Mouse (Mus musculus) activated CD4-positive, CD25-positive, alpha-beta regulatory T cell, adult 4 months (primary cell): Measurements from ENCODE around the gene 2300003K06Rik. TPM values are rescaled to one million over a fixed set of nuclear protein-coding genes. Genes with fewer than 3 reads are reported as not detected.
"Not testable (repeated sequence)": the region's sequence is repeated elsewhere in the genome, so short reads cannot be mapped to it uniquely, and the experiment has no call there.

ENCODE experiments used
- ATAC-seq: one replicate; pipeline ENCODE4 v1.8.0; 2017
- polyA plus RNA-seq, 2 experiments: library from polyadenylated mRNA; unstranded; fragments of 100-300 nt; shearing (Covaris generic); gene quantifications; one replicate each; pipeline ENCODE4 v1.2.1; 2017

The 2300003K06Rik gene
- polyA plus RNA-seq, result not detected

DNA sequence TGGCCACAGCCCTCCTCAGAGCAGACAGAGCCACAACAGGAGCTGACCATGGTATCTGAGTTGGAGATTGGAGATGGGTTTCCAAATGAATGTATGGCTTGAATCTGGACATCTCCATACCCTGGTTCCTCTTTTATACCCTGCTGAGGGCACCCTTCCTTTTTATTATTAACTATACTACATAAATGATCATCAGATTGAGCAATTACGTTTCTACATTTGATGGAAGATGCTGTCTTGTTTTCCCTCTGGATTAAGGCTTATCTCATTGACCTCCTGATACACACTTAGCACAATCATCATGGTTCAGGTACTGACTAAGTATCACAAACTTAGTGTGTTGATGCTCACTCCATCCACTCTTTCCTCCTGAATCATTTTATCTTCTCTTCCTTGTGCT is at the start of gene 2300003K06Rik:
Gene 2300003K06Rik, minus strand, starts transcription at position 101 of the 400 bp plus-strand sequence.
- no peak for ATAC-seq

DNA sequence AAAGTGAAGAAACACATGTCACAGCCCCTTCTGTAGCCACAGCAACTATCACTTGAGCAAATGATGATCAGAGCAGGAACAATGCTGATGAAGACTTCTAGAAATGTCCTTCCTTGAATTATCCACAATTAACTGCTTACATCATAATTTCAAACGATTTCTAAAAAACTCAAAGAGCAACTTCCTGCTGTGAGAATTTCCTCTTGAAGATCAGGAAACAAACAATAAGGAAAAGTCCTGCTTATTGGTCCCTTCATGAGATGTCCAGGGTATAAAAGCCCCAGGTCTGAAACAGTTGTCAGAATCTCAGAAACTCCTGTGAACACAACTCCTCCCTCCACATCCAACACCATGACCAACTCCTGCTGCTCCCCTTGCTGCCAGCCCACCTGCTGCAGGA is 41.0 kb upstream of the 2300003K06Rik start, which contains the start of gene Gm11567:
Gene Gm11567, plus strand, starts transcription at position 301 of the 400 bp plus-strand sequence.
- not testable (repeated sequence) for ATAC-seq

GRCm38 (mm10) chr11:99873089-99873488 is 35.2 kb upstream of the 2300003K06Rik start, which contains the start of gene Krtap9-1:
Gene Krtap9-1 (plus strand): TSS chr11:99873389.
- not testable (repeated sequence) for ATAC-seq

- not testable (repeated sequence) for ATAC-seq
These were observed 26.3 kb upstream of the 2300003K06Rik start, which contains the start of gene Gm11559 for GRCm38 (mm10) chr11:99864176-99864575. Gene Gm11559 (plus strand): TSS chr11:99864476.

DNA sequence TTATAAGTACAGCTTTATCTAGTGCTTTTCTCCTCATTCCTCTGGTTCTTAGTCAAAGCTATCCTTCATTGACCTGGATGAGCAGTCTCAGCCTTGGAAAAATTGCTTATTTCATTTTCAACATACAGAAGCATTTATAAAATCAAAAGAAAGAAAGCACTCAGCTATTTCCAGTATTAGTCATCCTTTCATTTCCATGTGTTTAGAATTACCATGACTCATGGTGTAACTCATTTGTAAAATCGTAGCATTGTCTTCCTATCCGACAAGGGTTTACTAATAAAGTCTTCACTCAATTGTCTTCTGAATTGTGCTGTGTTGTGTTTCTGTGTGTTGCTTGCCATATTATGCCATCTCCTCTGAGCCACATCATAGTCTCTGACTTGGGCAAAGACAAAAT is 20.9 kb upstream of the 2300003K06Rik start:
- no peak for ATAC-seq

- ATAC-seq, result no peak
These were observed 19.8 kb upstream of the 2300003K06Rik start, which contains the start of gene Gm11568 for GRCm38 (mm10) chr11:99857617-99858016. Gene Gm11568 (plus strand): TSS chr11:99857917.

DNA sequence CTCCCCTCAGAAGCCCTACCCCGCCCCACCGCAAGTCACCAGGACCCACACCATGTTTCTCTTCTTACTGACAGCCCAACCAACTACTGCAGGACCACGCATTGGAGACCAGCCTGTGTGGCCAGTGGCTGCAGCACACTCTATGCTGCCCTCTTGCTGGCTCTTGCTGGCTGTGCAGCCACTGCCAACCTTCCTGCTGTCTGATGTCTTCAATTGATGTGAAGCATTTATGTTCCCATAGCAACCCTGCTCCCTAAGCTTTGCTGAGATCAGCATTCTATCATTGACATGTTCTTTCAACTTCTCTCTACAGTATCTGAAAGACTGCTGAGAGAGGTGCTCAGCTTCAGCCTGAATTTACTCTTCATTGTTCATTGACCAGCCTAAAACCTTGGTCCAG is 16.3 kb upstream of the 2300003K06Rik start:
- no peak for ATAC-seq

- ATAC-seq, result no peak
These were observed 13.6 kb upstream of the 2300003K06Rik start, which contains the start of gene Krtap4-16 for GRCm38 (mm10) chr11:99851508-99851907. Gene Krtap4-16 (minus strand): TSS chr11:99851608.

- no peak for ATAC-seq
These were observed 8.9 kb upstream of the 2300003K06Rik start for GRCm38 (mm10) chr11:99846746-99847145.

- no peak for ATAC-seq
These were observed 4.3 kb upstream of the 2300003K06Rik start for GRCm38 (mm10) chr11:99842185-99842584.

DNA sequence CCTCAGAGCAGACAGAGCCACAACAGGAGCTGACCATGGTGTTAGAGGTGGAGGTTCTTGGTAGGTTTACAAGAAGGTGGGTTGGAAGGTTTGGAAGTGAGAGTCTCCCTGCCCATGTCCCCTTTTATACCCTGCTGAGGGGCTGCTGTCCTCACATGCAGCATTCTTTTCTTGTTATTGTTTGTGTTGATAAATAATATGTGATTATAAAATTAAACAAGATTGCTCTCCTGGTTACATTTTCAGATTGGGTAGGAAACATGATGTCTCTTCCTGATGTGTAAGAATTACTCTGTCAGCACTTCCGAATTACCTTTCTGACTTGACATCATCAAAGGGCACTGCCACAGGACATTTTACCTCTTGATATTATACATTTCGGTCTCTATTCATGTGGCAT is 22.3 kb downstream of the 2300003K06Rik start, which contains the start of gene Gm11564:
Gene Gm11564, minus strand, starts transcription at position 101 of the 400 bp plus-strand sequence.
- ATAC-seq, result not testable (repeated sequence)

DNA sequence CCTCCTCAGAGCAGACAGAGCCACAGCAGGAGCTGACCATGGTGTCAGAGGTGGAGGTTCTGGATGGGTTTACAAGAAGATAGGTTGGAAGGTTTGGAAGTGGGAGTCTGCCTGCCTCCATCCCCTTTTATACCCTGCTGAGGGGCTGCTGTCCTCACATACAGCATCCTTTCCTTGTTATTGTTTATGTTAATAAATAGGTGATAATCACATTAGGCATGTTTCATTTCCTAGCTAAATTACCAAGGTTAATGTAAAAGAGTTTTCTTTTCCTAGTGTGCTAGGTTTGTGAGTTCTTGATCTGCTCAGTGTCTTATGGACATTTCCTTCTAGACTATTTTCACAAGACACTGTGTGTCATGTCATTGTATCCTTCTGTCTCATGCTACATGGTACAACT is 28.1 kb downstream of the 2300003K06Rik start, which contains the start of gene Krtap4-13:
Gene Krtap4-13, minus strand, starts transcription at position 101 of the 400 bp plus-strand sequence.
- not testable (repeated sequence) for ATAC-seq

DNA sequence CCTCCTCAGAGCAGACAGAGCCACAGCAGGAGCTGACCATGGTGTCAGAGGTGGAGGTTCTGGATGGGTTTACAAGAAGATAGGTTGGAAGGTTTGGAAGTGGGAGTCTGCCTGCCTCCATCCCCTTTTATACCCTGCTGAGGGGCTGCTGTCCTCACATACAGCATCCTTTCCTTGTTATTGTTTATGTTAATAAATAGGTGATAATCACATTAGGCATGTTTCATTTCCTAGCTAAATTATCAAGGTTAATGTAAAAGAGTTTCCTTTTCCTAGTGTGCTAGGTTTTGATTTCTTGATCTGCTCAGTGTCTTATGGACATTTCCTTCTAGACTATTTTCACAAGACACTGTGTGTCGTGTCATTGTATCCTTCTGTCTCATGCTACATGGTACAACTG is 33.5 kb downstream of the 2300003K06Rik start, which contains the start of gene Gm11554:
Gene Gm11554, minus strand, starts transcription at position 101 of the 400 bp plus-strand sequence.
- not testable (repeated sequence) for ATAC-seq

- not testable (repeated sequence) for ATAC-seq
These were observed 39.0 kb downstream of the 2300003K06Rik start, which contains the start of gene Gm11569 for GRCm38 (mm10) chr11:99798832-99799231. Gene Gm11569 (minus strand): TSS chr11:99798932.

DNA sequence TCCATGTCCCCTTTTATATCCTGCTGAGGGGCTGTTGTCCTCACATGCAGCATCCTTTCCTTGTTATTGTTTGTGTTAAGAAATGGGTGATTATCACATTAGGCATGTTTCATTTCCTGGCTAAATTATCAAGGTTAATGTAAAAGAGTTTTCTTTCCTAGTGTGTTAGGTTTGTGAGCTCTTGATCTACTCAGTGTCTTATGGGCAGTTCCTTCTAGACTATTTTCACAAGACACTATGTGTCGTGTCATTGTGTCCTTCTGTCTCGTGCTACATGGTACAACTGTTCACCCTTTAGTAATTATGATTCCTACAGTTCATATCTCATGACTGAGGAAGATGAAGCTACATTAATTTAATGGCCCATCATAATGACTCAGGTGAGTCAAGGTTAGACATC is 44.5 kb downstream of the 2300003K06Rik start, which contains the start of gene Gm11596:
Gene Gm11596, minus strand, starts transcription at position 101 of the 400 bp plus-strand sequence.
- no peak for ATAC-seq

Other genes with a start within 250 kb of the 2300003K06Rik start
- gene Krtap1-3, start 246.7 kb downstream of the 2300003K06Rik start, polyA plus RNA-seq, result not detected
- gene Krtap9-3, start 240.0 kb downstream of the 2300003K06Rik start, polyA plus RNA-seq, result not detected
- not detected for gene Gm11938, start 234.8 kb downstream of the 2300003K06Rik start, polyA plus RNA-seq
- gene Gm11937, start 227.9 kb downstream of the 2300003K06Rik start, polyA plus RNA-seq, result not detected
- not detected for gene Krtap2-4, start 223.2 kb downstream of the 2300003K06Rik start, polyA plus RNA-seq
- not detected for gene Gm11562, start 217.6 kb downstream of the 2300003K06Rik start, polyA plus RNA-seq
- not detected for gene Krtap4-1, start 209.8 kb downstream of the 2300003K06Rik start, polyA plus RNA-seq
- not detected for gene Krtap4-2, start 203.0 kb downstream of the 2300003K06Rik start, polyA plus RNA-seq
- not detected for gene Krtap4-7, start 194.0 kb downstream of the 2300003K06Rik start, polyA plus RNA-seq
- gene Gm11555, start 187.8 kb downstream of the 2300003K06Rik start, polyA plus RNA-seq, result not detected
- not detected for gene Gm11563, start 179.1 kb downstream of the 2300003K06Rik start, polyA plus RNA-seq
- not detected for gene Krtap4-6, start 172.1 kb downstream of the 2300003K06Rik start, polyA plus RNA-seq
- not detected for gene Gm14190, start 147.3 kb downstream of the 2300003K06Rik start, polyA plus RNA-seq
- not detected for gene Gm14180, start 103.8 kb downstream of the 2300003K06Rik start, polyA plus RNA-seq
- not detected for gene Gm11595, start 65.2 kb downstream of the 2300003K06Rik start, polyA plus RNA-seq
- not detected for gene Krtap4-8, start 57.4 kb downstream of the 2300003K06Rik start, polyA plus RNA-seq
- not detected for gene Krtap4-9, start 52.9 kb downstream of the 2300003K06Rik start, polyA plus RNA-seq
- gene Gm11596, start 44.6 kb downstream of the 2300003K06Rik start, polyA plus RNA-seq, result not detected
- not detected for gene Gm11569, start 39.1 kb downstream of the 2300003K06Rik start, polyA plus RNA-seq
- gene Gm11554, start 33.6 kb downstream of the 2300003K06Rik start, polyA plus RNA-seq, result not detected
- gene Krtap4-13, start 28.2 kb downstream of the 2300003K06Rik start, polyA plus RNA-seq, result not detected
- not detected for gene Gm11564, start 22.4 kb downstream of the 2300003K06Rik start, polyA plus RNA-seq
- not detected for gene Krtap4-16, start 13.5 kb upstream of the 2300003K06Rik start, polyA plus RNA-seq
- not detected for gene Gm11568, start 19.9 kb upstream of the 2300003K06Rik start, polyA plus RNA-seq
- gene Gm11559, start 26.4 kb upstream of the 2300003K06Rik start, polyA plus RNA-seq, result not detected
- gene Krtap9-1, start 35.3 kb upstream of the 2300003K06Rik start, polyA plus RNA-seq, result not detected
- gene Gm11567, start 41.1 kb upstream of the 2300003K06Rik start, polyA plus RNA-seq, result not detected
- not detected for gene Krtap31-1, start 69.9 kb upstream of the 2300003K06Rik start, polyA plus RNA-seq
- gene Gm11565, start 76.7 kb upstream of the 2300003K06Rik start, polyA plus RNA-seq, result not detected
- gene Krtap31-2, start 98.2 kb upstream of the 2300003K06Rik start, polyA plus RNA-seq, result not detected
- not detected for gene Krtap9-5, start 110.4 kb upstream of the 2300003K06Rik start, polyA plus RNA-seq
- not detected for gene Krtap29-1, start 141.0 kb upstream of the 2300003K06Rik start, polyA plus RNA-seq
- gene Krtap16-1, start 148.5 kb upstream of the 2300003K06Rik start, polyA plus RNA-seq, result not detected
- gene Krtap17-1, start 155.9 kb upstream of the 2300003K06Rik start, polyA plus RNA-seq, result not detected
- gene Krt33a, start 178.1 kb upstream of the 2300003K06Rik start, polyA plus RNA-seq, result not detected
- gene Krt33b, start 191.8 kb upstream of the 2300003K06Rik start, polyA plus RNA-seq, result not detected
- gene Krt34, start 203.5 kb upstream of the 2300003K06Rik start, polyA plus RNA-seq, result not detected
- gene Krt31, start 212.5 kb upstream of the 2300003K06Rik start, polyA plus RNA-seq, result not detected